Mouse (Mus musculus) urinary bladder, adult 18-20 months (tissue): ENCODE measurements around the gene Chka.

Source experiments
- DNase-seq, 2 experiments: peaks; one replicate each; pipeline ENCODE4 v3.0.0; 2022; ENCODE audit warnings: low spot score in 2 of 2, mixed read lengths in 2 of 2

Gene Chka

DNA sequence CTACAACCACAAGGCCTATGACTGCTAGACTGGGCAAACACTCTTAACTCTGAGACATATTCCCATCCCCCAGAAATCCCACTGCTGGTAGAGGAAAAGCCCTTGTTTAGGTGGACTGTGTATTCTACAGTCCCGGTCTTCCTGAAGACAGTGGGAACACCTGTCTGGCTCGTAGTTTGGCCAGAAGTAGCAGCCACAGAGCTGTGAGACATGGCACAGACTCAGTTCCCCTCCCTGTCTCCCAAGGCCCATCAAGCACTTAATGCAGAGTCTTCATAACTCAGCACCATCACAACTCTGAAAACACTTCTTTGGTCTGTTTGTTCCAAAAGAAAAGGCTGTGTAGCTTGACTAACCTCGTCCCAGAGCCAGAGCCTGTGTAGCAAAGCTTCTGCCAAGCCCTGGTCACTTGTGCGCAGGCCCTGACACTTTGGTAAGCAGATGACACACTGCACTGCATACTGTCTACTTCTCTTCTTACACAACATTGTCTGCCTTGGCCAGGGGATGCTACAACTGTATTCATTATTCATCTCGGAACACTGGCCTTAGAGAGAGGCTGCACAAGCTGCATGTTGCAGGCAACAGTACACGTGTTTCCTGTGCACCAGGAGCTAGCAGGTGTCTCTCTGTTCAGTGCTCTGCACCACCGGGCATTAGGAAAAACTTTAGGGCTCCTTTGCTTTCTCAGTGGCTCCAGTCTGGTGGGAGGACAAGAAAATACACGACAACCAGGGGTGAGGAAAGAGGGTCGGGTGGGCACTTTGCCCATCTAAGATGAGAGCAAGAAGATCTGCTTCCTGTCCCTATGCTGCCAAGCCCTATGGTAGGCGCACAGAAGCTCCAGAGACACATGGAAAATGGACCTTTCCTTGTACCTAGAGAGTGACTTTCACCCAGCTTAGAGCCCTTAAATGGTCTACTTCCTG lies 4.6 kb upstream of the Chka start:
- DNase-seq: no peak

DNA sequence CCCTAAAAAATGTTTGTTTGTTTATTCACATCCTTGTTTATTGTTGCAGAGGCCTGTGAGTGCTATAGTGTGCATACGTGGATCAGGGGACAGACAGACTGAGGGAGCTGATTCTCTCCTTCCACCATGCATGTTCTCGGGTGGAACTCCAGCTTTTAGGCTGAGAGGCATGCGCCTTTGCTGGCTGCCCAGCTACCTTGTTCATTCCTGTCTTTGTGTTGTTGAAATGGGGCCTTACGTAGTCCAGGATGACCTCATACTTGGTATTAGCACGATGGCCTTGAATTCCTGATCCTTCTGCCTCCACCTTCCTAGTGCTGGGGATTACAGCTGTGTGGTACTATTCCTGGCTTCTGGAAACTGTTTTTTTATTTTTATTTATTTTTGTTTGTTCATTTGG lies 3.9 kb upstream of the Chka start:
- DNase-seq: no peak

DNA sequence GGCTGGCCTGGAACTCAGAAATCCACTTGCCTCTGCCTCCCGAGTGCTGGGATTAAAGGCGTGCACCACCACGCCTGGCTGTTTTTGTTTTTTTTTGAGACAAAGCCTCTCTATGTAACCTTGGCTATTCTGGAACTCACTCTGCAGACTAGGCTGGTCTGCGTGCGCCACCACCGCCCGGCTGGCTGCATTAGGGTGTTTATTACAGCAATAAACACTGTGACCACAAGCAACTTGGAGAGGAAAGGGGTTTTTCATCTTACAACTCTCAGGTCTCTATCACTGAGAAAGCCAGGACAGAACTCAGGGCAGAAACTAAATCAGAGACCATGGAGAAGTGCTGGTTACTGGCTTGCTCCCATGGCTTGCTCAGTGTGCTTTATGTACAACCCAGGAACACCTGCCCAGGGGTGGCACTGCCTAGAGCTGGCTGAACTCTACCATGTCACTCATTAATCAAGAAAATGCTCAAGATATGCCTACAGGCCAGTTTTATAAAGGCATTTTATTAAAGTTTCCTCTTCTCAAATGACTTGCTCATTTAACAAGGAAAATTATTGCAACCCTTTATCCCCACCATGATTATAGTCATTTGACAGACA lies 3.3 kb upstream of the Chka start:
- DNase-seq: no peak

DNA sequence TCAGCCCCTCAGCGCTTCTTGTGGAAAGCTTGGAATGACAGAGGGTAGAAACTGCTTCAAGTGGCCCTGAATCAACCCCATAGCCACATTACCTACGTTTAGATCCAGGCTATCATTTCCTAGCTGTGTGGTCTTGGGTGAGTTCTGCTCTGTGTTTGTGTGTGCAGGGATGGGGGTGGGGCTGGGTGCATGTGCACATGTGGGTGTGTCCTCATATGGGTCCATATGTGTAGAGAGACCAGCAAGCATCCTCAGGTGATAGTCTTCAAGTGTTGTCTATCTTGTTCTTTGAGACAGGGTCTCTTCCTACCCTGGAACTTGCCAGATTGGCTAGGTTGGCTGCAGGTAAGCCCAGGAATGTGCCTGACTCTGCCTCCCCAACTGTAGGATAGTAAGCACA lies 2.3 kb upstream of the Chka start:
- DNase-seq: no peak

DNA sequence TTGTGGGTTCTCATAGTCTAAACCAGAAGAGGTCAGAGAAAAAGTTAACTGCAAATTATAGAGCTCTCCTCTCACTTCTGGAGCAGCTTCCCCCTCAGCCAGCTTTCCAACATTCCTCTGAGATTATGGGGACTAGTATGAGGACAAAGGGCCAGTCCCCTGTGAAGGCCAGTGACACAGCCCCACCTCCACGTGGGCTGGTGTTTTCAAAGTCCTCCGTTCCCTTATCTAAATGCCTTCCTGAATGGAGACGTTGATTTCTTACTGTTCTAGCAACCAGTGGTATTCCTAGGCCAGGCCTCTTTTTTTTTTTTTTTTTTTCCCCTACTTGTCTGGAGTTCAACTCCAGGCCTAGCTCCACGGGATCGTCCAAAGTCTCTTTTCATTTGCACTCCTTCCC lies 1.5 kb upstream of the Chka start:
- DNase-seq: no peak

DNA sequence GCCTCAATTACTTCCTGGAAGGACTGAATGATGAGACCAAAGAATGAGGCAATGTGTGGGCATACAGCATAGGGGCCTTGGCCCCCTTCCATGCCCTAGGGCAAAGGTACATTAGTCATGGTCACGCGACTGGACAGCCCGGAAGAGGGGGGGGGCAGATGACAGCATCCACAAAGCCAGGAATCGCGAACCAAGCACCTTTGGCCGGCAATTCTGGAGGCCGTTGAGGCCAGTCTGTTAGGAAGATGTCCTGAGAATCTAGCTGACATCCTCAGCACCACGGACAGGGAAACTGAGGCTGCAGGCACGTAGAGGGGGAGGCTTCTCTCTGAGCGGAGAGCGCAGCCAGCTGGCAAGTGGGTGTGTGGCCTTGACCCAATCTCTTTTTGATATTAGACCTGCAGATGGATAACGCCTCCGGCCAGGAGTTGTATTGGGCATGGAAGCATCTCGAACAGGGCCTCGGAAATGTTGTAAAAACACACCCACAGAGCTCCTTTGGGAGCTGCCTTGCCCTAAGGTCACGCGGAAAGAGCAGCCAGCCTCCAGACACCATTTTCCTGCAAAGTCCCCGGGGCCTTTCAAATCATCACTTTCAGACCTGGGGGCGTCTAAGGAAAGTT lies 615 bp upstream of the Chka start:
- peak; percentile 16 to 41 for DNase-seq

DNA sequence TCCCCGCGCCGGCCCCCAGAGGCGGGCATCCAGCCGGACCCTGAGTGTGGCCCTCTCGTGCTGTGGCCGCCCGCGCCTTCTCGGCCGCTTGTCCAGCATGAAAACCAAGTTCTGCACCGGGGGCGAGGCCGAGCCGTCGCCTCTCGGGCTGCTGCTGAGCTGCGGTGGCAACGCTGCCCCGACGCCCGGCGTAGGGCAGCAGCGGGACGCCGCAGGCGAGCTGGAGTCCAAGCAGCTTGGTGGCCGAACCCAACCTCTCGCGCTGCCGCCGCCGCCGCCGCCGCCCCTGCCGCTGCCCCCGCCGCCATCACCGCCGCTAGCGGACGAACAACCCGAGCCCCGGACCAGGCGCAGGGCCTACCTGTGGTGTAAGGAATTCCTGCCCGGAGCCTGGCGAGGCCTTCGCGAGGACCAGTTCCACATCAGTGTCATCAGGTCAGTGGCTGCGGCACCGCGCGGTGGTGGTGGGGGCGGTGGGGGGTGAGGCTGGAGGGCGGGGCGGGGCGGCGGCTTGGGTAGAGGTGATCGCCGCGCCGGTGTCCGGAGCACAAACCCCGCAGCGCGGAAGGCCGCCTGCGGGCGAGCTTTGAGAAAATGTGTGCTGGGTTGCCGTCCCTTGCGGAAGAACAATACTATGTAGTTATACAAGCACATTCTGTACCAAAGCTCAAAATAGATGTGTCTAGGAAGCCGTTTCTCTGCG lies 557 bp downstream of the Chka start:
- peak; percentile 24 to 63 for DNase-seq

DNA sequence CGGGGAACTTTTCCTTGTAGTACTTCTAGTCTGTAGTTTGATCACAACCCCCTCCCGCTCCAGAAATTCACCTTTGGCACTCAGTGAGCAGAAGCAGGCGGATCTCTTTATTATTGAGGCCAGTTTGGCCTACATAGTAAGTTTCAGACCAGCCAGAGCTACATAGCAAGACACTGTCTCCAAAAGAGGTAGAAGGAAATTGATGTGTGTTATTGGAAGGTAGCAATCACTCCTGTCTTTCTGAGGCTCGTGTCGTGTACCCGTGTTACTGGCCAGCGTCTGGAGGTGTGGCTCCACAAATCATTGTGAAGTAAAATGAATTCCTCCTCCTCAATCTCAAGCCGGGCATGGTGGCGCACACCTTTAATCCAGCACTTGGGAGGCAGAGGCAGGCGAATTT lies 1.5 kb downstream of the Chka start:
- DNase-seq: no peak

DNA sequence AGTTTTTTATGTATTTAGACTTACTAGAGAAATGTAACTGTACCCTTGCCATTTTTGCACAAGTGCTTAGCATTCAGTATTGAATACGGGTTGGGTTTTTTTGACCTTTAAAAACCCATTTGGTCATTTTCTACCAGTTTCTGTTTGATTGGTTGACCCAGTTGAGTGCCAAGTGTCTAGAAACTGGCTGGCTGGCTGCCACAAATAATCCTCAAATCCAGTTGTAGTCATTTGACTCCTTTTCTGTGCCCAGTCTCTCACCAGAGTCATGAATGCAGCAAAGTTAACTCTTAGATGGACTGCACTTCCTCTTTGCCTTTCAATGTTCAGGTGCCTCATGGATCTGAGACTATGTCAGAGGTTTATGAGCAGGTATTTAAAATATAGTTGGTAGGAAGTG lies 2.3 kb downstream of the Chka start:
- DNase-seq: no peak

DNA sequence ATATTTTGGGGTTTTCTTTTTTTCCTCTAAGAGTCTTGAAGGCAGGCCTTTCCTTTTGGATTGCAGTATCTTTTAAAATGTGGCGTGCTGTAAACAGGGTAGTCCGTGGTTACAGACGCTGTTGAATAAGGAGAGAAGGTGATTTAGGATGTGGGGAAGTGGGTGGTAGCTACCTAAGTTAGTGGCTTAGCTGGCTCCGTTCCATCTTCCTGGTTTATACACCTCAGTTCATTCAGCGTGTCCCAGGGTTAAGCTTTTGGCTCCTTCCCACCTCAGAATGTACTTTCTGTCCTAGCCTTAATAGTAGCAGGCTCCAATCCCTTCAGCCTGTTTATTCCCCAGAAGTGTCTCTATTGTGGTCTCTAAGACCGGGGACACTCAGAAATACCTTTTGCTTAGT lies 3.5 kb downstream of the Chka start:
- DNase-seq: no peak

DNA sequence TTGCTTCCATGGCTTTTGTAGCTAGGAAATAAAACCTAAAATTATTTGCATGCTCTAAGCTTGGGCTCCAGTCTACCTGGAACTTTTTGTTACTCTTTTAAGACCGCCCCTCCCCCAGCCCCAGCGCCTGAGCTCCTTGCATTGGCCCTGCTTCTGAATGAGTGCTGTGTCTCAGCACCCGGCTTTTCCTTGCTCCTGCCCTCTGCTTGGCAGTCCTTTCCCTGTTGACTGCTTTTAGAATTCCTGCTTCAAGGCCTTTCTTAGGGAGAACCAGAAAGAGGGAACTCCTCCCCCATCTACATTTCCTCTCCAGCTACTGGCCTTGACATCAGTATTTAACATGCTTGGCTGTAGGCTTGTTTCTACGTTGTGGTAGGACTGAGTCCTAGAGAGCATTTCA lies 4.0 kb downstream of the Chka start:
- DNase-seq: no peak

DNA sequence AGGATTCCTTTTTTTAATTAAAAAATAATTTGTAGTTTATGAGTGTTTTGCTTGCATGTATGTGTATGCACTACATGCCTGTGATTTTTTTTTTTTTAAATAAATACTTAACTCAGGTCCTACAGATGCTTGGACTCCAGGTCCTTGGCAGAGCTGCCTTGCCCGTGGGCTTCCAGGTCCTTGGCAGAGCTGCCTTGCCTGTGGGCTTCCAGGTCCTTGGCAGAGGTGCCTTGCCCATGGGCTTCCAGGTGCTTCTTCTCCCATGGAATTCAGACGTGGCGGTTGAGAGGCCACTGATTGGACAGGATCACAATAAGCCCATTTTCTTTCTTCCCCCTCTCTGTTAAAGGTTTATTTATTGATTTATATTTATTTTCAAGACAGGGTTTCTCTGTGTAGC lies 5.6 kb downstream of the Chka start:
- no peak for DNase-seq

DNA sequence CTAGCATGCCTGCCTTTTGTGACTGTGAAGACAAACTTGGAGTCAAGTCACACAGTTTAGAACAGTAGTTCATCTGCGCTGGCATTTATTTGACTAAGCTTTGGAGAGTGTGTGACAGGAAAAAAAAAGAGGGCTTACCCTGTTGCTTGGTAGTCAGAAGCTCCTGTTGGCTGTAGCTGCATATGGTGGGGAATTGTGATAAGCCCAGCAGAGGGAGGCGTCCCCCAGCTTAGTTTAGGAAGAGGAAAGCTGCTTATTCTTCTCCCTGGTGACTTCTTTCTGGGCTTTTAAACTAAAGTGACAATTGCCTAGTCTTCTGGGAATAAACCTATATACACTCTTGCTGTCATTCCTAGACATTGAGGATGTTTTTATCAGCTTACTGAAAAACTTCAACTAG lies 11.1 kb downstream of the Chka start:
- no peak for DNase-seq

DNA sequence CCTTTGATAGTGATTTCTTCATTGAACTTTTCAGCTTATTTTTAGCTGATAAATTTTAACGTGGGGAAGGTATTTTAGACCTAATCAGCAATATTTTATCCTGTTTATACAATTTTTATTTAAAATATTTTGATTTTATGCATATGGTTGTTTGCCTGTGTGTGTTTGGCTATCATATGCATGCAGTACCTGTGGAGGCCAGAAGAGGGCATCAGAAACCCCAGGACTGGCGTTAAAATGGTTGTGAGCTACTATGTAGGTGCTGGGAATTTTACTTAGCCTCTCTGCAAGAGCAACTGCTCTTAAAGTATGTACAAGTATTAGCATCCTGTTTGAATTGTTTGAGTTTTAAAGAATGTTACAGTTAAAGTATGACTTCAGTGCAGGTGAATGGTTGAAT lies 13.4 kb downstream of the Chka start:
- no peak for DNase-seq

DNA sequence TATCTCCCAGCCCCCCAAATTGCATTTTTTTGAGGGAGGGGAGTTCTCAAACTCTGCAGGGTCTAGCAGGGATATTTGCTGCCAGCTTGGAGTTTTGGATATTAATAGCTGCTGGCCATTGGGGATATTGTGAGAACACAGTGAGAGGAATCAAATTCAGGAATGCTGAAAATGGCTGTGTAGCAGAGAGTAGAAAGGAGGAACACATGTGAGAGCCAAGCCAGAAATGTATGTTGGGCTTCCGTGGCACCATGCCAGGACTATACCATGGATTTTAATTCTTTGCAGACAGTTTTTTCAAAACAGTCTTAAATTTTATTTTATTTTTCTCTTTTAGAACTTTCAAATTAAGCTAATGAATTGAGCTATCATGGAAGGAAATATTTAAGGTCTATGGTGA lies 16.7 kb downstream of the Chka start:
- DNase-seq: no peak

DNA sequence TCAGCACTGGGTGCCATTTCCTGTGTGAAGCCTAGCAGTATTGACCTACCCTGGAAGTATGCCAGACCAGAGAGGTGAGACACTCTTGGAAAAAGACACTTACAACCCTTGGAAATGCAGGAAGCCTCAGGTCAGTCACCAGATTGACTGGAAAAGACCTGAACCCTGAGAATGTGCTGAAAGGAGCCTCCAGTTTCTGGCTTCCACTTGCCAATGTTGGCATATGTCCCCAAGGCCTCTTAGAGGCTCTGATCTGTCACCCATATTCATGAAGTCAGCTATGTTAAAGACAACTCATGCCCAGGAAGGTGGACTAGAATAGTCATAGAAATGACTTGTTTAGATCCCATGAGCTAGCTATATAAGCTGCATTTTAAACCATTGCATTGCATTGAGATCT lies 19.9 kb downstream of the Chka start:
- no peak for DNase-seq

DNA sequence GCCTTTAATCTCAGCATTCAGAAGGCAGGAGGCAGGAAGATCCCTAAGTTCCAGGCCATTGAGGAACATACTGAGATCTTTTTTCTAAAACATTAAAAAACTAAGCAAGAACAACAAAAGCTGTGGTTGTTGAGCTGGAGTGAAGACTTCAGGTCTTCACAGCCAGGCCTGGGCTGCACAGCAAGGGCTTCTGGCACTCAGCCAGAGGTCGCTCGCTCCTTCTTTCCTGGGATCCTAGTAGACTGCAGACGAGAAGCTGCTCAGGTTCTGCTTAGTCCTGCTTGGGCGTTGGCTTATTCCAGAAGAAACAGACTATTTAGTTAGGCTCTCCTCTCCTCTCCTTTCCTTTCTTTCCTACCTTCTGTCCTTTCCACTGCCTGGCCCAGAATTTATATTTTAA lies 20.8 kb downstream of the Chka start:
- DNase-seq: no peak

DNA sequence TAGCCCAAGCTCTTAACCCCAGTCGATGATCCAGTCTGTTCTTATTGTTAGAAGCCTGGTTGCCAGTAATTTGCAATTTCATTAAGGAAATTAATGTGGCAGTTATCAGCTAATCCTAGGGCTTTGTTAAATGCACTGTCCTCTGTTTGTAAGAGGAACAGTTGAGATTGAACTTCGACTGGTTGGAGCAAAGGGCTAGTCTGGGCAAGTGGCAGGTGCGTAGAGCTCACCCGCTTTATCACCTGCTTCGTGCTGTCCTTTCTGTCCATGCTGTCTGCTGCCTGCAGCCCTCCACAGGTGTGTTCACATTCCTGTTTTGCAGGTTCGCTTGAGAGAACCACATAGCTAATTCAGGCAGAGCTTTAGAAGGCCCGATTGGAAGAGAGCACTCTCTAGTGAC lies 23.5 kb downstream of the Chka start:
- peak; percentile 20 to 36 for DNase-seq

DNA sequence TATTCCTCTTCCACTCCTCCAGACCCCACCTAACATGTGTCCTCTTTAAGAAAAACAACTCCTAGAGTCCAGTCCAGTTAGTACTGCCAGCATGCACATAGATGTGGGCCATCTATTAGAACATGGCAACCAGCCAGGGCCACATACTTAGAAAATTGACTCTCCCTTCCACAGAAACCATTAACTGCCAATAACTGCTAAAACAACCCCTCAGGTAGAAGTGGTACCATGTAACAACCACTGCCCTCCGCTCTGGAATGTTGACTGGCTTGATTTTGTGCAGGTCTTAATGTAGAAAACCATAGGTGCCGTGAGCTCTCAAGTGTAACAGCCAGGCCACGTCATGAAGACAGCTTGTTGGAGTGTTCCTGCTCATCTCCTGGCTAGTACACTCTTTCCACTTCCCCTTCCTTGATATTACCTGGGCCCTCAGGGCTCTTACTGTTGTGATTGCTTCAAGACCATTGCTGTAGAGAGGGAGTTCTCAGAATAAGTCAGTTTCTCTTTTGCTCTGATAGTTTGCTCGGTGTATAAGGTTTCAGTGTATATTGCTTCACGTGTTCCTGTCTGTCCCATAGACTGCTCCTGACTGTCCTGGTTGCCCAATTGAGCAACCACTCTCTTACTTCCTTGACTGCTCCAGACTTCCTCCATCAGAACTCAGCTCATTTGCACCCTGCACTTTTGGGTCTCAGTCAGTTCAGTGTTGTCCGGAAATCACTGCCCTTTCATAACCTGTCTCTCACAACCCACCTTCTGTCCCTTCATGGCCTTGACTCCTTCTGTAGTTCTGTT lies 28.7 kb downstream of the Chka start:
- no peak for DNase-seq

DNA sequence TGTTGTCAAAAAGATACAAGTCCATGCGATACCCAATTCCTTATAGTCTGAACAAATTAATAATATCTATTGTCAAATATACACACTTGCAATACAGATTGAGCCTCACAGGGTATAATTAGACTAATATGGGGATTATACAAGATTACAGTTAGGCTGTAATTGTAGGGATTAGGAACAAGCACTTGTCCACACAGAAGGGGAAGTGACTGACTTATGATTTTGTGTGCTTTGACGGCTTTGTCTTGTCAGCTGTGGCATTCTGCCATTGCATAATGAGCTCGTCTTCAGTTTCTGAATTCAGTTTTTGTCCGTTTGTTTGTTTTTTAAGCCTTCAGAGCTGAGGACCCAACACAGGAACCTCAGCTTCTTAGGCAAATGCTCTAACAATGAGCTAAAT lies 30.6 kb downstream of the Chka start:
- no peak for DNase-seq

DNA sequence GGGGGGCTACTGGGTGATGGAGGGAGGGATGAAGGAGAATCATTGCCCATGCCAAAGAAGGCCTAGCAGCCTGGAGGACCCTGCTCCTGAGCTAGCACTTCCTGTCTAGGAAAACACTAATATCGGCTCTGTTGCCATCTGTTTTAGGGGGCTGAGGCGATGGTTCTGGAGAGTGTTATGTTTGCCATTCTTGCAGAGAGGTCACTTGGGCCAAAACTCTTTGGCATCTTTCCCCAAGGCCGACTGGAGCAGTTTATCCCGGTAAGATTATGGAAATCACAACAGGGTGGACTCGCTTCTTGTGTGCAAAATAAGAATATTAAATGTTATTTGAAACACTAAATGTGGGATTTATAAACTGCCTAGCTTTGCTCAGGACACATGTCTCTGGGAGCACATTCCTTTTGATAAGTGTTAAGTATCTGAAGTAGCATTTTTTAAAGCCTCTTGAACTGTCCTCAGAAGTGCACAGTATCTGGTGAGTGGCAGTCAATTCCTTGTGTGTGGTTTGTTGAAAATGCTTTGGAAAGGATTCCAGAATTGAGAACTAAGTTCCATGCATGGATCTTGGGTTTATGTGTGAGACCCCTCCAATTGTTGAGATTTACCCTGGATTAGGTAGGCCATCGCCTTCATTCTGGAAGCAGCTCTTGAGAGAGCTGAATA lies 32.9 kb downstream of the Chka start:
- DNase-seq: no peak
